Mouse (Mus musculus) lung, postnatal 0 days (tissue): ENCODE data around the gene Dusp22. TPM values are rescaled to one million over a fixed set of nuclear protein-coding genes. Genes with fewer than 3 reads are reported as not detected.

Experiments
- ATAC-seq: fragments of 200-750 bp; cut with Nextera tagmentation; 2 replicates; pipeline ENCODE4 v1.8.0; 2017; ENCODE audit warnings: moderate library complexity
- DNase-seq: peaks from one replicate; pipeline ENCODE4 v3.0.0-alpha.2; 2016; ENCODE audit warnings: low spot score
- H3K27ac ChIP-seq: fragments of 300-500 bp; sonication (generic); 2 replicates; pipeline ENCODE4 v1.5.1; 2014; ENCODE audit warnings: antibody characterized with exemption, mild to moderate bottlenecking, low read length, mixed read lengths
- H3K27me3 ChIP-seq: fragments of 300-500 bp; sonication (generic); replicated peaks from 2 replicates; pipeline ENCODE4 v1.6.1; 2014; ENCODE audit warnings: low read length, mixed read lengths; ENCODE audit not compliant: insufficient read depth
- H3K36me3 ChIP-seq: fragments of 300-500 bp; sonication (generic); 2 replicates; pipeline ENCODE4 v1.6.1; 2014; ENCODE audit warnings: low read length, mixed read lengths; ENCODE audit not compliant: insufficient read depth
- H3K4me1 ChIP-seq: fragments of 300-500 bp; sonication (generic); 2 replicates; pipeline ENCODE4 v1.6.1; 2014; ENCODE audit warnings: antibody characterized with exemption, low read depth, low read length, mixed read lengths; ENCODE audit not compliant: insufficient read depth
- H3K4me2 ChIP-seq: fragments of 300-500 bp; sonication (generic); replicated peaks from 2 replicates; pipeline ENCODE4 v1.6.1; 2014; ENCODE audit warnings: low read depth, mild to moderate bottlenecking, low read length, moderate library complexity, mixed read lengths
- H3K4me3 ChIP-seq: fragments of 300-500 bp; sonication (generic); 2 replicates; pipeline ENCODE4 v1.5.1; 2014; ENCODE audit warnings: low read depth, low read length
- H3K9ac ChIP-seq: fragments of 300-500 bp; sonication (generic); replicated peaks from 2 replicates; pipeline ENCODE4 v1.6.1; 2014; ENCODE audit warnings: low read depth, mild to moderate bottlenecking
- H3K9me3 ChIP-seq: fragments of 300-500 bp; sonication (generic); 2 replicates; pipeline ENCODE4 v1.6.1; 2016; ENCODE audit warnings: low read length, mixed read lengths
- CTCF ChIP-seq: IDR thresholded peaks from 2 replicates; pipeline ENCODE4 v1.5.1; 2016; ENCODE audit warnings: antibody characterized with exemption, mild to moderate bottlenecking
- EP300 ChIP-seq: IDR thresholded peaks from 2 replicates; pipeline ENCODE4 v1.6.1; 2016; ENCODE audit warnings: antibody characterized with exemption, mild to moderate bottlenecking, control low read depth
- WGBS: fragments of 180-500 bp; shearing (Covaris S2); extraction: QIAGEN DNeasy Blood & Tissue Kit; methylation state at CpG from one replicate; pipeline ENCODE4 v1.1.7; 2014; 5-methylcytosine and 5-hydroxymethylcytosine counted together
- polyA plus RNA-seq: library from polyadenylated mRNA; unstranded; fragments of >200 nt; fragmentation: Nextera tagmentation; extraction: Ambion mirVana; gene quantifications from 2 replicates; pipeline ENCODE4 v1.2.1, GENCODE M21; 2015

Dusp22 gene
- polyA plus RNA-seq, 1 experiment from 2014 or later, result 30.4 TPM

DNA sequence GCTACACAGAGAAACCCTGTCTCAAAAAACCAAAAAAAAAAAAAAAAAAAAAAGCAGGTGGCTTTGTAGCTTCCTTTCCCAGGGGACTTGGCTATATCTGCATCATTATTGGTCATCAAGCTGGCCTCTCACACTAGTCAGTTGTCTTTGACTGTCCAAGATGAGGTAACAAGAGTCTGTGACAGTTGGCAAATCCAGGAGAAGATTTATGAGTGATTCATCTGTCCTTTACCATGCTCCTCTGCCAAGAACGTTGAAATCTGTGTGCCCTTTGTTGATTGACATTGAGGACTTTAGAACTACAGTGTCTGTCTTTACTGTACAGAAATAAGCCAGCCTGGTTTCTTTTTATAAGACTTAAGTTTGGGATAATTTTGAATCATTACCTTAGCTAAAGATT lies 35.4 kb downstream of the Dusp22 start:
- H3K4me2 ChIP-seq, result no peak overlapping the region
- no peaks in the 10 kb centered on the region for H3K4me1 ChIP-seq
- H3K36me3 ChIP-seq, result no peaks in the 10 kb centered on the region
- ATAC-seq (no peak), DNase-seq (no peak)
- no peak overlapping the region for H3K4me3 ChIP-seq
- no peak overlapping the region for H3K9ac ChIP-seq
- 36% methylated on average over 1 of the region's 1 CpGs for WGBS
- TF ChIP-seq EP300 (no peak), CTCF (no peak)
- H3K27me3 ChIP-seq, result no peaks in the 10 kb centered on the region
- no peak overlapping the region for H3K27ac ChIP-seq
- H3K9me3 ChIP-seq, result no peaks in the 10 kb centered on the region

- Histone ChIP-seq H3K27me3 (no peaks in the 10 kb centered on the region), H3K27ac (no peak overlapping the region), H3K4me3 (no peak overlapping the region), H3K4me1 (no peaks in the 10 kb centered on the region), H3K36me3 (no peaks in the 10 kb centered on the region), H3K4me2 (no peak overlapping the region), H3K9me3 (no peaks in the 10 kb centered on the region), H3K9ac (no peak overlapping the region)
- DNase-seq, result no peak
- no peak for ATAC-seq
- 84% methylated on average over 2 of the region's 2 CpGs for WGBS
- TF ChIP-seq CTCF (no peak), EP300 (no peak)
Measured at GRCm38 (mm10) chr13:30695890-30696289, 36.1 kb downstream of the Dusp22 start.

DNA sequence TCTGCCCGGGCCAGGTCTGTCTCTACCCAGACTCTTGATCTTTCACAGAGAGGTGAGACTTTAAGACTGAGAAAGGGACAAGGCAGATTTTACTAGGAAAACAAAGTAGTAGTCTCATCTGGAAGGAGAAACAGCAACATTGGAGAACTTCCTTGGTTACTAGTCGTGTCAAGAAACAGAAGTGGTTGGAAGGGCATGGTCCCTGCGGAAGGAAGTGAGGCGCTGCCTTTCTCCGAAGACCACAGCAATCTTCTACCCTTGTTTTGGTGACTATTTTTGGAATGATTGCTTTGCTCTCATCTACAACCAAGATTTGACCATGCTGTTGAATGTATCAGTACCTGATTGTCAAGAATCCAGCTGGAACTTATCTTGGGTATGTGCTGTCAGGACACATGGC lies 38.1 kb downstream of the Dusp22 start:
- H3K9me3 ChIP-seq, result no peaks in the 10 kb centered on the region
- no peaks in the 10 kb centered on the region for H3K27me3 ChIP-seq
- no peak for DNase-seq
- no peak overlapping the region for H3K4me3 ChIP-seq
- H3K27ac ChIP-seq, result no peak overlapping the region
- H3K9ac ChIP-seq, result no peak overlapping the region
- 93% methylated on average over 5 of the region's 5 CpGs for WGBS
- H3K4me1 ChIP-seq, result no peaks in the 10 kb centered on the region
- no peak for ATAC-seq
- no peaks in the 10 kb centered on the region for H3K36me3 ChIP-seq
- no peak overlapping the region for H3K4me2 ChIP-seq
- TF ChIP-seq CTCF (no peak), EP300 (no peak)

GRCm38 (mm10) chr13:30702695-30703094 lies 42.9 kb downstream of the Dusp22 start:
- H3K4me3 ChIP-seq, result no peak overlapping the region
- 92% methylated on average over 5 of the region's 5 CpGs for WGBS
- TF ChIP-seq EP300 (no peak), CTCF (no peak)
- H3K4me2 ChIP-seq, result no peak overlapping the region
- H3K27ac ChIP-seq, result no peak overlapping the region
- H3K27me3 ChIP-seq, result no peaks in the 10 kb centered on the region
- H3K36me3 ChIP-seq, result no peaks in the 10 kb centered on the region
- ATAC-seq, result no peak
- no peaks in the 10 kb centered on the region for H3K9me3 ChIP-seq
- no peak for DNase-seq
- no peak overlapping the region for H3K9ac ChIP-seq
- no peaks in the 10 kb centered on the region for H3K4me1 ChIP-seq

DNA sequence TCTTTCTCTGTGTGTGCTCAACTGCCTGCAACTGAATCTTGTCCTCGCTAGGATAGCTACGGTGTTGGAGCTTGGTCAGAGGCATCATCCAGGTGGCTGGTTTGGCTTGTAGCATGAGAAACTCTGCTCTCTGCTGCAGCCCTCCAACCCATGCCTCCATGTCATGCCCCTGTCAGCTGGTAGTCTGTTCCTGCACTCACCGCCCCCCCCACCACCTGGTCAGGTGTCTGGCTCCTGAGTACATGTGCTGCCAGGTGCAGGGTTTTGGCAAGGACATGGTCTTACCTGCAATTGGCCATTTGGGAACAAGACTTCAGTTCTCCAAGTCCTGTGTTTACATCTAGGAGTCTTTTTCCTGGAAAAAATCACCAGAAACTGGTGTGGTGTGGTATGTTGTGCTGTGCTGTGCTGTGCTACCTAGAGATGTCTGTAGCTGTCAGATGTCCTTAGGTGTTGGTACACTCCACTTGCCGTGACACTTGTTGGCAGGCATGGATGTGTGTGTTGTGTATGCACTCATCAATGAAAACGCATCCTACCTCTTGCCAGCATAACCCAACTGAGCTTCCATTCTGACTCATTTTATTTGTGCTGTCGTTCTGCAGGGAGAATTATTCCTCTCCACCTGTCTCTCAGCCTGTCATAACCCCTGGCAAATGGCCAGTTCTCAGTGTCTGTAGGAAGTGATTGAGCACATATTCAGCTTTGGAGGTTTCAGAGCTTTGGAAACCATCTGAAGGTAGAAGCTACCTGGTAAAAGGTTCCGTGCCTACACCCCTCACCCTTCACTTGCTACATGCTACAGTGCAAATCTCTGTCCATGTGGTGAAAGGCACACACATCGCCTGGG lies 44.7 kb downstream of the Dusp22 start:
- no peak for TF ChIP-seq EP300
- no peak for TF ChIP-seq CTCF
- WGBS, result 79% methylated on average over 8 of the region's 8 CpGs

DNA sequence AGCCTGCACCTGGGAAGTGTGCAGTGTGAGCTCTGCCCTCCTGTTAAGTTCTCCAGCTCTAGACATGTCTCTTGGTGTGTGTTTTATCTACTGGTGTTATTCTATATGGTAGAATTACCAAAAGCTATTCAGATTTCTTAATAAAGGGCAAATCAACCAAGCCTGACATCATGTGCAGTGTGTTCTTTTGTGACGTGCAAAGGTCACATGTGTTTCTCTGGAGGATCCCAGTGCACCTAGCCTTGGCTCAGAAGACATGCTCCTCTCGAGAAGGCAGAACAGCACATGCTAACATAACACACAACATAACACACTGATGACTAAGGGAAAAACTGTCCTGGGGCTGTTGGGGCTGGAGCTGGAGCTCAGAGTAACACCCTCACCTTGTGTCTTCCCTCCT lies 51.3 kb downstream of the Dusp22 start:
- 74% methylated on average over 2 of the region's 2 CpGs for WGBS
- H3K27me3 ChIP-seq, result no peaks in the 10 kb centered on the region
- H3K27ac ChIP-seq, result no peak overlapping the region
- no peak overlapping the region for H3K4me2 ChIP-seq
- no peak for ATAC-seq
- no peaks in the 10 kb centered on the region for H3K4me1 ChIP-seq
- DNase-seq, result no peak
- TF ChIP-seq EP300 (no peak), CTCF (no peak)
- no peak overlapping the region for H3K4me3 ChIP-seq
- H3K36me3 ChIP-seq, result no peaks in the 10 kb centered on the region
- H3K9me3 ChIP-seq, result no peaks in the 10 kb centered on the region
- H3K9ac ChIP-seq, result no peak overlapping the region

More for the DNA sequence above, 44.7 kb downstream of the Dusp22 start:
- Histone ChIP-seq H3K27me3 (no peaks in the 10 kb centered on the region), H3K36me3 (no peaks in the 10 kb centered on the region), H3K27ac (no peak overlapping the region), H3K9me3 (no peaks in the 10 kb centered on the region), H3K9ac (no peak overlapping the region), H3K4me2 (no peak overlapping the region), H3K4me3 (no peak overlapping the region), H3K4me1 (no peaks in the 10 kb centered on the region)
- ATAC-seq, result no peak
- DNase-seq, result no peak
